Mouse (Mus musculus): ENCODE measurements at regions not wholly inside any gene's neighbourhood (a gene's known extent, or its start where the extent isn't known, plus 50 kb on each side); places are given as distances from the start of the nearest gene placed in this dataset.

GRCm38 (mm10) chr11:63394201-63394600 is 265.4 kb downstream of the Pmp22 start:
- DNase-seq (ENCODE audit: low spot score): no peak

- no peak for DNase-seq (ENCODE audit: low spot score)
Observed at GRCm38 (mm10) chr11:63396386-63396785, 267.6 kb downstream of the Pmp22 start.

GRCm38 (mm10) chr11:63402741-63403140 is 274.0 kb downstream of the Pmp22 start:
- no peak for DNase-seq (ENCODE audit: low spot score)

GRCm38 (mm10) chr11:63404719-63405118 is 275.9 kb downstream of the Pmp22 start:
- peak; percentile 76 for DNase-seq (ENCODE audit: low spot score)

GRCm38 (mm10) chr11:63409431-63409830 is 280.6 kb downstream of the Pmp22 start:
- DNase-seq (ENCODE audit: low spot score): no peak

DNA sequence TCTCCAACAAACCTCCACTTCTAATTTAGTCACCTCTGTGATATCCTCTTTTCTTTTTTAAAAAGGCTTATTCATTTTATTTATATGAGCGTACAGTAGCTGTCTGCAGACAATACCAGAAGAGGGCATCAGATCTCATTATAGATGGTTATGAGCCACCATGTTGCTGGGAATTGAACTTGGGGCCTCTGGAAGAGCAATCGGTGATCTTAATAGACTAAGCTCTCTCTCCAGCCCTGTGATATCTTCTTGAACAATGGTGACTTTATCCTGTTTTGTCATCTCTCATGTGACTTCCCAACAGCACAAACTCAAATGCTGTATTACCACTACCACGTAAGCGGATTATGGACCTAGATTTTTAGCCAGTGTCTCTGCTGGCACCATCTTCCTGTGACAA is 282.1 kb downstream of the Pmp22 start:
- DNase-seq (ENCODE audit: low spot score): no peak

GRCm38 (mm10) chr11:63412364-63412991 is 283.7 kb downstream of the Pmp22 start:
- no peak for DNase-seq (ENCODE audit: low spot score)

GRCm38 (mm10) chr11:63413106-63413505 is 284.3 kb downstream of the Pmp22 start:
- DNase-seq (ENCODE audit: low spot score): no peak

DNA sequence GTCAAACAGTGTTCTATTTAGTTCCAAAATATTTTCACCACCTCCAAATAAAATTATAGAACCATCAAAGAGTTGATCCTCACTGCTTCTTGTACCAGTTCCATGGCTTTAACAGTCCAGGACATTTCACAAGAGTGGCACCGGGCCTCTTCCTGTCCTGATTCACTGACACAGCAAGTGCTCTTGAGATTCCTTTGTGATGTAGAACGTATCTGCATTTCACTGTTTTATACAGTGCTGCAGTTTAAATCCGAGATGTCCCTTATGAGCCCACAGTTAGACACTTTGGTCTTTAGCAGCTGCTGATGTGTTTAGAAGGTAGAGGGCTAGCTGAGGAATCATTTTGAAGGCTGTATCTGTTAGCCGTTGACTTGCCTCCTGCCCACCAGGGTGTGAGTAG is 284.8 kb downstream of the Pmp22 start:
- DNase-seq (ENCODE audit: low spot score): no peak

GRCm38 (mm10) chr11:63418042-63418776 is 289.4 kb downstream of the Pmp22 start:
- DNase-seq (ENCODE audit: low spot score): no peak

- no peak for DNase-seq (ENCODE audit: low spot score)
Observed at GRCm38 (mm10) chr11:63420341-63420740, 291.6 kb downstream of the Pmp22 start.

- DNase-seq (ENCODE audit: low spot score): no peak
Observed at GRCm38 (mm10) chr11:63422069-63422468, 293.3 kb downstream of the Pmp22 start.

GRCm38 (mm10) chr11:63424319-63424718 is 295.5 kb downstream of the Pmp22 start:
- DNase-seq (ENCODE audit: low spot score): no peak

DNA sequence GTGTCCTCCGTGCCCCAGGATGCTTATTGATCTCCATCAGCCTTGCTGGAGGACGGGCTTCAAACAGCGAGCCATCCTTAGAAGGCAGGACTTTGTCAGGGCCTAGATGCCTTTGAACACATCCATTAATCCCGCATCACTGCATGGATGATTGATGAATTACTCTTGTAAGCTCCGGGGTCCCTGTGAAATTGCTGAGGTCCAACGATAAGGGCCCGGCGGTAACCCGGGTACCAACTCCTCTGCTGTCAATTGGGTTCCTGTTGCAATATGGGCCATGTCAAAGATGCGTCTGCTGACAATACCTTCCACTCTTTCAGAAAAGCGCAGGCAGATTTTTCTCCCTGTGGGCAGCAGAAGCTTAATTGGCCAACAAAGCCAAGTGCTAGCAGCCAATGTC is 297.0 kb downstream of the Pmp22 start:
- no peak for DNase-seq (ENCODE audit: low spot score)

GRCm38 (mm10) chr11:63453786-63454185 is 325.0 kb downstream of the Pmp22 start:
- DNase-seq (ENCODE audit: low spot score): no peak

DNA sequence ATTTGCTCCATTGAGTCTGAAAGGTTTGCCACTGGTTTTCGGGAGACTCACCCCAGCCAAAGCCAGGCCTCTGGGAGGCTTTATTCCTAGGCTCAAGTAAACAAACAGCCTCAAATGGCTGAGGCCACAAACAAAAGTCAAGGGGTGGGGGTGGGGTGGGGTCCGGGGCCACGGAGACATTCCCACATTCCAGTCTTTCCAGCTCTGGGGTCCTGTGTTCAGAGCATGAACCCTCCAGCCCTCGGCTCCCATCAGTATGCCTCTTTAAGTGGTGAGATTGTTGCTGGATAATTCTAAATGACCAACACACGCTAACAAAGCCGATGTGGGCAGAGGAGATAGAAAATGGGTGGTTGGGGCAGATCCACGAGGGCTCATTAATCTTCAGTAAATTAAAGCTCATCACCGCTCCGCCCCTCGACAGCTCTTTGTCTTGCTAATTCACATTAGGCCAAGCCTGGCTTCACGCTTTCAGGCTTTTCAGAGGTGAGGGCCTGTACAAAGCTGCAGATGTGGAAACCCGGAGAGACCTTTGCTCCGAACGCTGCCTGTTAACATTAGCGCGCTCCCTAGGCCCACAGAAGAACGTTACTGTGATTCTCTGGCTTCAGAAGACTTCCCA is 326.2 kb downstream of the Pmp22 start:
- DNase-seq (ENCODE audit: low spot score): no peak

- no peak for DNase-seq (ENCODE audit: low spot score)
Observed at GRCm38 (mm10) chr11:63456356-63456755, 327.6 kb downstream of the Pmp22 start.

DNA sequence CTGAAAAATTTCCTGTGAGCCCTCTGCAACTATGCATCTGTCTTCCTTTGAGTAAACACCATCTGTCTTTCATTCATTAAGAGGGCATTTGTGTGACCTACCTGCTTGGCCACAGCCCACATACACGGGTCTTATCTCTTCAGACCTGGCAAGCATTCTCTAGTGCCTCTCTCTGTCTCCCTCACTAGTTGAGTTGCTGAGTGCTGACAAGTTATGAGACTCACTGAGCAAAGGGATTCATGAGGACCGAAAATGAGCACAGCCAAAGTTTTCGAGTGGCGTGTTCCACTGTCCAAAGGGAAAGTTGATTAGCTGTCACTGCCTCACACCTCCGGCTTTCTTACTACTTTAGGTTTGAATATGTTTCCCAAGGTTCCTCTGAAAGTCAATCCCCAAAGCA is 328.5 kb downstream of the Pmp22 start:
- no peak for DNase-seq (ENCODE audit: low spot score)

DNA sequence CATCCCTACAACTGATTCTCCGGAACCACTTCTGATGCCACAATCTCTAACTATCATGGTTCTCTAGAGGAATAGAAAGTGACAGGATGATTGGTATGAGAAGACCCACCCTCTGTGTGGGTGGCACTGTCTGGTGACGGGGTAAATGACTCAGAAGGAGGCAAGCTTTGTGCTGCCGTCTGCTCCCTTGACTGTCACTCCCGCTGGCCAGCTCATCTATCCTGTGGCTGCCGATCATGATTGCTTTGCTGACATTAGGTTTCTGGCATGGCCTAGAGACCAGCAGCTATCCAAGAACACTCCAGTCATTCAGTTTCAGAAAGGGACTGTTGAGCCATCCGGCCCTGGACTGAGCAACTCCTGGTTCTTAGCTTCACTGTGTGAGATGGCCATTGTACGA is 331.4 kb downstream of the Pmp22 start:
- no peak for DNase-seq (ENCODE audit: low spot score)

DNA sequence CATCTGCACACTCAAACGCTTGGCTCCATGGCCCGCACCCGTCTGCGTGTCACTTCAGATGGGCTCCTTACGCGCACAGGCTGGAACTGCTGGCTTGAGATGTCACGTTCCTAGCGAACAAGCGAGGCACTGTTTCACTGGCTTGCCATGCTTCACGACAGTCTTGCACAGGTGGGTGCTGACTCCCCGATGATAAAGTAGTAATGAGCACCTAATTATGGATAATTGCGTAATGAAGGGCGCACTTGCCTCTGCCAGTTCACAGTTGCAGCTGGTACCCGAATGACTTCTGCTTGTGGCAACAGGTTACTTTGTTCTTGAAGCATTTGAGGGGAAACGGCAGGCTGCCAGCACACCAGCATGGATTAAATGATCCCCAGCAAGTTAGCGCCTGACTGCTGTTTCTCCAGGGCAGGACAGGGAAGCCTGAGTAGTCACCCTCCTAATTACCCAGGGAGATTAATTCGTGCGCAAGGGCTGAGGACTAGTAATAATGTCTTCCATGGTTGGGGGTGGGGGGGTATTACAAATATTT is 335.1 kb downstream of the Pmp22 start:
- DNase-seq (ENCODE audit: low spot score): no peak

DNA sequence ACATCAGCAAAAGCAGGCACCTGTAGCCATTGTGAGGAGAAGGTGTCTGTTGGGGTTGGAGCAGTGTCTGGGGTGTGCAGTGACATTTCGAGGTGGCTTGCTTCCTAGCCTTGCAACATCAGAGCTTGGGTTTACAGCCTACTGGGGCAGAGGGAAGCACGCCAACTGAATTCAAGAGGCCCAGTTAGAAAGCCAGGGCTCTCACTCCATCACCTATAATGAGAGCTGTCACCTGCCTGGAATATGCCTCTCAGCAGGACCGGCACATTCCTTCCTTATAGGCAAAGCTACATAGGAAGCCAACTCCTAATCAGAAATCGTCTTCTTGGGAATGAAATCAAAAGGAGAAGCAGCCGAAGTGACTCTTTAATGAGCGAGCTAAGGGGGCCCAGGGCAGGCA is 337.2 kb downstream of the Pmp22 start:
- no peak for DNase-seq (ENCODE audit: low spot score)

GRCm38 (mm10) chr11:63466541-63466940 is 337.8 kb downstream of the Pmp22 start:
- no peak for DNase-seq (ENCODE audit: low spot score)

GRCm38 (mm10) chr11:63474831-63475230 is 346.0 kb downstream of the Pmp22 start:
- no peak for DNase-seq (ENCODE audit: low spot score)

Measured in ovary, postnatal 36 days (tissue).